Mouse (Mus musculus) left cerebral cortex, postnatal 14 days (tissue): ENCODE data around the gene Atxn7. TPM values are rescaled to one million over a fixed set of nuclear protein-coding genes. Genes with fewer than 3 reads are reported as not detected.
"Not testable (repeated sequence)": the region's sequence is repeated elsewhere in the genome, so short reads cannot be mapped to it uniquely, and the experiment has no call there.

Experiments used
- DNase-seq, 2 experiments: peaks; one replicate each; pipeline ENCODE4 v3.0.0; 2021 to 2022; ENCODE audit warnings: low spot score in 2 of 2, mixed read lengths in 1 of 2
- intact Hi-C: fragments of 180-260 bp; cut with DNase I; formaldehyde crosslinking; loops from one replicate; pipeline ENCODE4 v1.15.1; 2025
- long read RNA-seq, 2 experiments: library from polyadenylated mRNA; stranded (forward); transcript quantifications; one replicate each; pipeline ENCODE4 v2.0.0; 2021
- total RNA-seq, 2 experiments: library from RNA; stranded (reverse); gene quantifications; 2 replicates each; pipeline ENCODE4 v1.2.3; 2021

The Atxn7 gene
- total RNA-seq = 10 to 100 TPM; 20.0 to 20.3 TPM
- long read RNA-seq, experiment 1, partial matches to known transcripts = 2 of 4 reads
- long read RNA-seq, experiment 1, other reads (novel, unspliced or antisense) = 2 of 4 reads
- long read RNA-seq, experiment 2, partial matches to known transcripts = 2 of 4 reads
- long read RNA-seq, experiment 2, other reads (novel, unspliced or antisense) = 2 of 4 reads

DNA sequence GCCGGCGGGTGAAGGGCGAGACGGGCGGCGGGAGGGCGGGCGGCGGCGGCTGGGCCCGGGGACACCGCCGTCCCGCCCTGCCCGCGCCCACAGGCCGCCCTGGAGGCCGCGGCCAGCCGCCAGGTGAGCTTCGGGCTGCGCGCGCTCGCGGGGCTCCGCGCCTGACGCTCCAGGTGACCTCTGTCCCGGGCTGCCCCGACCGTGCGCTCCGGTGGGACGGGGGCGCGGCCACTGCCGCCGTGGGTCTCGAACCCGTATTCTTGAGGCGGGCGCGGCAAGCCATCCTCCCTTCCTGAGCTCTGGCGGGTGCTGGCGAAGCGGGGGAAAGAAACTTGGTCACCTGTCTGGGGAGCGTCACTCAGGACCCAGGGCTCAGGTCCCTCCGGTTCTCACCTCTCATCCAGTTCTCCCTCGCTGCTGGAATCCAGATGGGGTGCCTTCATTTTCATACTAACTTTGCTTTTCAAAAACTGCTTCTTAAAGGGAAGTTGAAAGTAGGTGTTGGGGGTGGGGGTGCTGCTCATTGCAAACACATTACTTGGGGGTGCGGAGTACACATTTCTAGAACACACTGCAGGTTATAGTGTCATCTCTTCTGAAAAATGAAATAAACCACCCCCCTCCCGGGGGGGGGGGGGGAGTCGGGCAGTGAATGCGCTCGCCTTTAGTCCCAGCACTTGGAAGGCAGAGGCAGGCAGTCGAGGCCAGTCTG lies at the start of gene Atxn7, which contains the start of gene Thoc7:
Gene Atxn7 (plus strand): TSS at position 40 of the 712 bp plus-strand sequence.
Gene Thoc7 (minus strand): TSS at position 452 of the 712 bp plus-strand sequence.
- intact Hi-C loops = loop anchor here (5.0 kb wide), 2 partner anchors 51 to 136 kb away; no protein-coding TSS in a partner anchor
- peak in 1 of 2 experiments; percentile 22 for DNase-seq

DNA sequence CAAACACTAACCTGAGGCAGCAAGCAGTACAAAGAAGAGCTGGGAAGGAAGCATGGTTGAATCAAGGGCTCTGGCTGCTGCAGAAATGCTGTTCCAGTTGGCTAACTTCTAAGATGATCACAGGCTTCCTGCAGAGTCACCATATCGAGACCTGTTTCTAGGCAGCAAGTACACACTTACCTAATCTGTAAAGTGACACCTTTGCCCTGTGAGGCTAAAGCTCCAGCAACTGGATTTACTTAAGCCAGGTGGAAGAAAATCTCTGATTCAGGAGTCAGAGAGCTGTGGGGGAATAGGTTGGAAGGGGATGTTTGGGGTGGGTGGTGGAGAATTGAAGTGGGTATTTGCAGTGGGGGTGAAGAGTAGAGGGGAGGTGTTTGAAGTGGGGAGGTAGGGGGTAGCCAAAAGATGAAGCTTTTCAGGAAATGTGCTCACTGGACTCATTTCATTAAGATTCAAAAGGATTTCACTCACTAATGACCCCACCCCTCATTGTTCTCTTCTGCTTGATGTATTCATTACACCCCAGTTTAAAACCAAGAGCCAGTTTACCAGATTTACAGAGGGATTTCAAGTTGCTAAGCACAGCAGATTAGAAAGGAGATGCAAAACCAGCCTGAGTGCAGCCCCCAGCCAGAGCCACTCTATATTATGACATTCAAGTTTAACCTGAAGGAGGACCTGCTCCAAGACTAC lies 46.7 kb upstream of the Atxn7 start, which contains the start of gene Gm281:
Gene Gm281 (minus strand): TSS at position 92 of the 696 bp plus-strand sequence.
- no peak for DNase-seq
- intact Hi-C loops = no loop called here

DNA sequence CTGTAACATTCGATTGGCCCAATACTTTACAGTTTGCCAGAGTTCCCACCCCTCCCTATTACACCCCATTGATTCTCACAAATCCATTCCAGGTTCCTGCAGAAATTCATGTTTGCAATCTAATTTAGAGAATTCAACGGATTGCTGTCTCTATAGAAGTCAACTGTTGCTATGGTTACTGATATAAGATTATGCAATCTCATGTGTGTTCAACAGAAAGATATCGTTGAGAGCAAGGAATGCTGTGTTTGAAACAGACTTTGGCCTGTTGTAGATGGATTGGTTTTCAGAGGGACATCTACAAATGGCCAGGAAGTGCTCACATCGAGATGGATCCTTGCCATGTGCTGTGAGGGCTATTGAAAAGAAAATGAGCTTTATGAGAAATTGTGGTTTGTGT lies 46.0 kb upstream of the Atxn7 start:
- DNase-seq = no peak
- intact Hi-C loops = no loop called here

DNA sequence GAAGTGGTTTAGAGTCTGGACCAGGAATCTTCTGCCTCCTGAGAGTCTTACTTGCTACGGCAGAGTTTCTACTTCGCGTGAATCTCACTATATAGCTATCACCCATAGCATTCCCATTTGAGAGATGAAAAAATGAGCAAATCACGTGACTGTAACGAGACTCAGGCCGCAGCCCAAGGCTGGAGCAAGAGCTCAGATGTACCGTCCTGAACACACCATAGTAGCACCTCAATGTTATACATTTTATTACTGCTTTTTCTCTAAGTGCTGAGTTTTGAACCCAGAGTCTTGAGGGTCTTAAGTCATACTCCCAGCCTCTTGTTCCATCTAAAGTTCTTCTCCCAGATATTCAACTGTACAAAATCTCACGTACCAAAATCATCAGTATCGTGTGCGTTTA lies 44.0 kb upstream of the Atxn7 start:
- intact Hi-C loops = loop anchor here (2.0 kb wide), 1 partner anchor 560 kb away; no protein-coding TSS in a partner anchor
- no peak for DNase-seq

DNA sequence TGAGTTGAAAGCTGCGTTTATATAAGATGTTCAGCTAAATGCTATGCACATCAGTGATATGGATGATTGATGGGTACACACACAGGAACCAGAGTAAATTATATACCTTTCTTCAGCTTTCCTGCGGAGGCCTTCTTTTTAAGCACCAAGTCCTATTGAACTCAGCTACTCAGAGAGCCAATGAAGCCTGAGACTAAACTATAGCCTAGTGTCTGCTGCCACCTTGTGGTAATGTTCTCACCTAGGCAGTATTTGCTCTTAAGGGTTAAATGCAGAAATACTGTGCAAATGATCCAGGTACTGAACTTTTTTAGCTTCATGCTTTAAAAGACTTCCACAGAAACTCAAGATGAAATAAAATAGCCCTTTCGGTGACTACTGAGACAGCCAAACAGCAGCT lies 43.6 kb upstream of the Atxn7 start:
- intact Hi-C loops = loop anchor here (2.0 kb wide), 1 partner anchor 561 kb away; no protein-coding TSS in a partner anchor

DNA sequence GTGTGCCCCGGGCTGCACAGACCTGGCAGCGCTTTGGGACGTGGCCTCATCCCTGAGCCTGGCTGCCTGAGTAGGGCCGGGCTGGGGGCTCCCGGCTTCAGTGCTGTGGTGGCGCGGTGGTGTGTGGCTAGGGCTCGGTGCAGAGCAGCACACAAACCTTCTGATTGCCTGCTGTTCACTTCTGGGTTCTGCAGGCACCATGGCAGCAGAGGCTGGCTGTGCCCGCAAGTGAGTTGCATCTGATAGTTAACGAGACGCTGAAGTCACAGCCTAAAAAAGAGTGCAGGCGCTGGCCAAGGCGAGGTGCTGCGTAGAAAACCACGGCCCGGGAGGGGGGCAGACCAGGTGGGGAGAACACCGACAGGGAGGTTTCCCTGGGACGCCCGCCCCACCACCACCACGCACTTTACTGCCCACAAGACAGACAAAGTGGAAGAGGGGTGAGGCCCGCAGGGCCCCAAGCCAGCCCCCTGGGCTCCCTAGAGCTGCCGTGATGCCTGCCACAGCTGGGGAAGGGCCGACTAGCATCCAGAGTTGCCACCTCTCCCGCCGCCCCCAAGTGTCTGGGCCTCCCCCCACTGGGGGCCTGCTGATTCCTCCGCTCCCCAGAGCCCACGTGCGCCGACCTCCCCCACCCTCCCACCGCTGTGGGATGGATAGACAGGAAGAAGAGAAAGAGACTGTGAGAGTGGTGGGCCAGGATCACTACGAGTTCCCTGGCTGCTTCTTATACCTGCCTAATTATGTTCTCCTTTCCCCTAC lies 27.8 kb upstream of the Atxn7 start:
- DNase-seq = no peak
- intact Hi-C loops = no loop called here

More for the DNA sequence above, 43.6 kb upstream of the Atxn7 start:
- DNase-seq = peak; percentile 82 to 83

DNA sequence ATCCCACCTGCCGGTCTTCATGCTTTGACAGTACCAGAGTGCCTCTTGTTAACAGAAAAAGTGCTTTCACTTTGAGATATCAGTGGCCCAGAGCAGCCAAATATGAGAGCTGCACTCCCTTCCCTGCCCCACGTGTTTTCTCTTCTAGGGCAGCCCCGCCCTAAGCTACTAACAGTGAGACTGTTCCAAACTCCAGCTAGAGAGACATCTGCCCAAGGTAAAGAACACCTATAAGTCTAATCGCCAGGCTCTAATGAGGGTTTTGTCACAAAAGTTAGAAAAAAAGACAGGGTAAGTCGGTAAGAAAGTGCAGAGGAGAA lies 27.2 kb upstream of the Atxn7 start:
- intact Hi-C loops = no loop called here

DNA sequence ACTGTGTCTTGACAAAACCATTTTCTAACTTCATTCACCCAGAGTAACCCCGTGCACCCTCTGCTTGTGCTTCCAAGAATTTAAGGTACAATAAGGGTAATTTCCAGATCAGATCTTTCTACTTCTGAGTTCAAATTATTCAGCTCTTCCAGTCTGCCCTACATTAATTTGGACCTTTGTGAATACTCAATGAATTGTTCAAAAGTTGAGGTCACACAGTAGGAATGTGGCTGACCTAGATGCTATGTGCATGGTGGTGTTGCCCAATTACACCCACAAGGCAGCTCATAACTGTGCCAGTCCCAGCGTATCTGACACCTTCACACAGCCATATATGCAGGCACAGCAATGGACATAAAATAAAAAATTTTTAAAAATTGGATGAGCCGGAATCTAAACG lies 16.6 kb upstream of the Atxn7 start:
- intact Hi-C loops = no loop called here
- no peak for DNase-seq

More for the DNA sequence above, 27.2 kb upstream of the Atxn7 start:
- no peak for DNase-seq

DNA sequence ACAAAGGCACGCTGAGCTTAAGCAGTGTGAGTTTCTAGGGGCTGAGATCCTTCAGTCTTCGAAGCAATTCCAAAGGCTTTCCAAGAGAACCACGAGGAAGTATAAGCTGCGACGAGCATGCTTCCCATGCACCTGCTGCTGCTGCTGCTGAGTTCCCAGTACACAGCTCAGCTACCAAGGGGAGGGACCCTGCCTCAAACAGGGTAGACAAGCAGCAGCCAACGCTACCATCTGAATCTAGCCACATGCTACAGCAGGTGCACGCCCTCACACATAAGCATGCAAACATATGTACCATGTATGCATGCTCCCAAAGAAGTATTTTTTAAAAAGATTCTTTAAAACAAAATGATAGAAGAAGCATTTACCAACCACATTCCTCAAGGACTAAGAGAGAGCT lies 12.9 kb upstream of the Atxn7 start:
- intact Hi-C loops = no loop called here
- DNase-seq = no peak

DNA sequence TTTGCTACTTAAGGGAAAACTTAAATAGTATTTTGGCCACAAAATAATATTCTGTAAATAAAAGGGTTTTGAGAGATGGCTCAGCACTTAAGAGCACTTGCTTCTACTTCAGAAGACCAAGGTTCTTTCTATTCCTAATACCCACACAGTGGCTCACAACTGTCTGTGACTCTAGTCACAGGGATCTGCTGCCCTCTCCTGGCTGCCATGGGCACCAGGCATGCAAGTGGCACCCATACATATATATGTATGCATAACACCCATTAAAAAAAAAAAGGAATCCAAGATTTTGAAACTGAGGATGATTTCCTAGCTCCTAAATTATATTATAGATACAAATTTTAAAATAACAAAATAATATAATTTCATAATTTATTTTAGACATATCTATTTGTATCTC lies 10.8 kb upstream of the Atxn7 start:
- intact Hi-C loops = no loop called here
- peak; percentile 31 to 52 for DNase-seq

DNA sequence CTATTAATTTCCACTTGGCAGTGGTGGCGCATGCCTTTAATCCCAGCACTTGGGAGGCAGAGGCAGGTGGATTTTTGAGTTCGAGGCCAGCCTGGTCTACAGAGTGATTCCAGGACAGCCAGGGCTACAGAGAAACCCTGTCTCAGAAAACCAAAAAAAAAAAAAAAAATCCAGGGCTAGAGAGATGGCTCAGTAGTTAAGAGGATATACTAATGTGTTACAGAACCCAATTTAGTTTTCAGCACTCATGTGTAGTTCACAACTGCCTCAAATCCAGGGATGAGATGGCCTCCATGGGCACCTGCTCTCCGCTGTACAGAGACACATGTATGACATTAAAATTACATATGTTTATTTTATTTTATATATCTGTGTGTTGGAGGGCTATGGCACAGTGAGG lies 9.1 kb upstream of the Atxn7 start:
- DNase-seq, intact Hi-C loops: not testable (repeated sequence)

DNA sequence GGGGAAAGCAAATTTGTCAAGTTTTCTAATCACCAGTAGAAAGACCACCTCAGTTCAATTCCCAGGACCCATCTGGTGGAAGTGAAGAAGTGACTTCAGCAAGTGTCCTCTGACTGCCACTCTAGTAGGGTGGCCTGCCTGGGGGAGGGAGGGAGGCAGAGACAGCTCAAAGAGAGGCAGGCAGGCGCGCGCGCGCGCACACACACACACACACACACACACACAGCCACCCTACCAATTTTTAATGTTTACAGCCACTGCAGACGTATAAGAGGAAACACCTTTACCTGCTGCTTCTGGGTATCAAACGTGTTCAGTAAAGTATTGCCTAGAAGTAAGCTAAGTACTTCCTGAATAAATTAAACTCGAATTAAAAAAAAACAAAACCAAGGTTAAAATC lies 1.2 kb upstream of the Atxn7 start:
- peak; percentile 23 to 26 for DNase-seq
- intact Hi-C loops = loop anchor here (5.0 kb wide), 2 partner anchors 52 to 137 kb away; no protein-coding TSS in a partner anchor

DNA sequence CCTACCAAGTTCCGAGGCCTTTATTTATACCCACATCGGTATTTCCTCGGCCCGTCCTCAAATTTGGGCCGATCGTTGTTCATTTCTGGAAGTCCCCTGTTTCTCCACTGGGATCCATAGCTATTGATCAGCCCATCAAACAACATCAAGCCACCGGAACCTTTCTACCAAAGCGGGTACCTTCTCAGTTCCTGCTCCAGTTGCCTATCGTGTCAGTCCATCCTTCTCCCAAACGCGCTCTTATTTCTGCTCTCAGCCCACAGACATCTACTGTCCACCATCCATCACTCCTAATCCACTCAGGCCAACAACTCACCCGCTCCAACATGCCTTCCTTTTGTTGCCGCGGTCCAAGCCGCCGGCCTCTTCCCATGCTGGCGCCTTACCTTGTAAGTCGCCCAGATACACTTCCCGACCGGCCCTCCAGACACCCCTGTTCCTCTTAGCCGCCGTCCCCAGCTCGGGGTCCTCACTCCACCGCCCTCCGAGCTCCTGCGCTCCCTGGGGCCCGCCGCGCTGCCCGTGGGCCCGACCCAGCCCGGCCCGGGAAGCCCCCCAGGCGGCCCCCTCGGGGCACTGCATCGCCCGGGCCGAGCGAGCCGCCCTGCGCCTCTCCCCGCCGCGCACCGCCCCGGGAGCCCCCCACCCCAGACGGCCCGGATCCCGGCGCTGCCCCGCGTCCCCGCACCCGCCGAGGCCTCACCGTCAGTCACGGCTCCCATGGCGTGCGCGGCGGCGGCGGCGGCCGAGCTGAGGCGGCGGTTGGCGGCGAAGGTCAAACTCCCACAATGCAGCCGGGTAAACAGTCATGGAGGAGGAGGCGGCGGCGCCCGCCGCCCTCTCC lies 536 bp upstream of the Atxn7 start:
- intact Hi-C loops = loop anchor here (5.0 kb wide), 2 partner anchors 52 to 137 kb away; no protein-coding TSS in a partner anchor

DNA sequence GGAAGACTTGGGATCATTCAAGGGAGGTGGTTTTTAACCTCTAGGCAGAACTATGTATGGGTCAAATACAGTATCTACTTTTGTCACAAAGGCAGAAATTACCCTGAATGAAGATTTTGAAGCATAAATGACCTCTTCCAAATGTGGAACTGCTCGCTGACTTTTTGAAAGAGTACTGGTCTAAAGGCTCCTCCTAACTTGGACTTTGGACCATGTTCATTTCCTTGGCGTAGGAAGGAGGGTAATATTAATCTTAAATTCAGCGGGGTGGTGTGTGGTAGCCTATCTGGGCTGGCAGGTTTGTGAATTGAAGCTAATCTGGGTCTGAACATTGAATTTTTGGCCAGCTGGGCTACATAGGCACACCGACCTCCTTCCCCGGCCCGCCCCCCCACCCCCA lies 1.2 kb downstream of the Atxn7 start:
- intact Hi-C loops = loop anchor here (5.0 kb wide), 2 partner anchors 50 to 135 kb away; no protein-coding TSS in a partner anchor
- no peak for DNase-seq

More for the DNA sequence above, 536 bp upstream of the Atxn7 start:
- DNase-seq = peak; percentile 40 to 69

DNA sequence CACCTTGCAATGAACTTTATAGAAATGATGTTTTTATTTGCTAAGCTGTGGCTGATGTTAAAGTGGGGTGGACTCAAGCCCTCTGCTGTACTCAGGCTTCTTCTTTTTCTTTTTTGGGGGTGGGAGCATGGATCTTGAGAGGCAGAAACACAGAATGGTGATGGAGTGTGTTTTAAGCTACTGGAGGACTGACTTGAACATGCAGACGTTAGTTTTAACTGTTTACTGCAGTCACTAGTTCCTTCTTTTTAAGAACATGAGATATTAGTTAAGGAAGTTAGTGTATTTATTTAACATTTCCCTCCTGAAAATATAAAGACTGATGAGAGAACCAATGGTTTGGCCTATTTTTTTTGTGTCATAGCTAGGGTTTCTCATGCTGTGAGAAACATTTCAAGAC lies 2.3 kb downstream of the Atxn7 start:
- intact Hi-C loops = loop anchor here (5.0 kb wide), 2 partner anchors 49 to 134 kb away; no protein-coding TSS in a partner anchor
- no peak for DNase-seq

DNA sequence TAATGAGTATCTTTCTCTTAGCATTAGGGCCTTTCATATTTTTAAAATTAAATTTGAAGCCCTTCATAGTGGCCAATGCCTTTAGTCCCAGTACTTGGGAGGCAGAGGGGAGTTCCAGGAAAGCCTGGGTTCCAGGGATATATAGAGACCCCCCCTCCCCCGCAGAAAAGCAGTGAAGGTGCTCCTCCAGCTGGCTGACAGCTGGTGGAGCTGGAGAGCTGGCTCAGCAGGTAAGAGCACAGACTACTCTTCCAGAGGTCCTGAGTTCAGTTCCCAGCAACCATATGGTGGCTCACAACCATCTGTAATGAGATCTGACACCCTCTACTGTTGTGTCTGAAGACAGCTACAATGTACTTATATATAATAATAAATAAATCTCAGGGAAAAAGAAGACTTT lies 6.4 kb downstream of the Atxn7 start:
- DNase-seq = no peak
- intact Hi-C loops = no loop called here

DNA sequence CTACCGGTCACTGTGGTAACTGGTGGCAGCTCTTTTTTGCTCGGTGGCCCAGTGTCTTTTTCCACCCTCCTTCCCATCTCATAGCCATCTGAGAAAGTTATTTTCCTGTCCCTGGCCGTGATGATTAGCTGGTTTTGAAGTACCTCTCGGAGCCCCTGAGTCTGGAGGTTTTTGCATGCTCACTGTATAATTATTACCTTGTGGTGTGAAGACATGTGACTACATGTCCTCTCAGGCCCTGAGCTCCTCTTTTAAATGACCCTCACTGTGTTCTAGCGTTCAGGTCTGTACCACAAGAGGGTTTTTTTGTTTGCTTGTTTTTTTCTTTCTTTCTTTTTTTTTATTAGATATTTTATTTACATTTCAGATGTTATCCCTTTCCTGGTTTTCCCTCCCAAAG lies 7.2 kb downstream of the Atxn7 start:
- no peak for DNase-seq
- intact Hi-C loops = no loop called here

DNA sequence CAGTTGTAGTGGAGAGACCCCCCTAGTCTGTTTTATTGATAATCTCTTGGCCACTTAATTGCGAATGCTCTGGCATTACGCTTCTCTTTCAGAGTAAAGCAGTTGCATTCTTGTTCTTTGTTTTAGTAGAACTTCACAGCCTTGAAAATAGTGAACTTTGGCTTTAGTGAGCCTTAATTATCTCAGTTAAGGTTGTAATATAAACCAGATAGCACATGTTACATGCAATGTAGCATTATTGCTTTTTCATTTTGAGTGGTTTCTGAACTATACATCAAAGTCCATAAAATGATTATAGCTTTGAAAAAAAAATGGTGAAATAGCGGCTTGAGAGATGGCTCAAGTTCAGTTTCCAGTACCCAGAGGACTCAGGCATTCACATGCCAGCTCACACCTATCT lies 9.3 kb downstream of the Atxn7 start:
- intact Hi-C loops = no loop called here

More for the DNA sequence above, 9.3 kb downstream of the Atxn7 start:
- DNase-seq = no peak
